Mouse (Mus musculus): Measurements from ENCODE around the gene Carmil2. TPM values are rescaled to one million over a fixed set of nuclear protein-coding genes. Genes with fewer than 3 reads are reported as not detected.

Carmil2 gene
- 100 to 1,000 TPM; 122 to 131 TPM for polyA plus RNA-seq (2017; shearing (Covaris generic))

GRCm38 (mm10) chr8:105685796-105686308 is at the start of gene Carmil2:
TSS of gene Carmil2 (plus strand) at chr8:105686274.

GRCm38 (mm10) chr8:105636963-105637510 is 49.0 kb upstream of the Carmil2 start, which contains the start of gene Agrp:
TSS of gene Agrp (minus strand) at chr8:105637393.

GRCm38 (mm10) chr8:105700966-105701824 is 15.1 kb downstream of the Carmil2 start, which contains the start of the genes Acd and Pard6a:
TSS of gene Acd (minus strand) at chr8:105701102.
TSS of gene Pard6a (plus strand) at chr8:105701148.

GRCm38 (mm10) chr8:105707498-105708403 is 21.7 kb downstream of the Carmil2 start, which contains the start of the genes 4933405L10Rik and Enkd1:
TSS of gene 4933405L10Rik (plus strand) at chr8:105707655.
TSS of gene Enkd1 (minus strand) at chr8:105708210.

Other genes starting within 250 kb of the Carmil2 start
- gene Tppp3, start 214.7 kb upstream of the Carmil2 start, polyA plus RNA-seq (2017; shearing (Covaris generic)): under 1 TPM in 1 of 2 experiments, not detected in 1; 0.64 TPM
- 1 to 10 TPM; 4.3 to 6.1 TPM for gene Zdhhc1, start 189.4 kb upstream of the Carmil2 start, polyA plus RNA-seq (2017; shearing (Covaris generic))
- gene Hsd11b2, start 167.5 kb upstream of the Carmil2 start, polyA plus RNA-seq (2017; shearing (Covaris generic)): not detected
- 10 to 100 TPM; 38.3 to 39.1 TPM for gene Atp6v0d1, start 120.2 kb upstream of the Carmil2 start, polyA plus RNA-seq (2017; shearing (Covaris generic))
- 10 to 100 TPM; 16.6 to 18.0 TPM for gene Ripor1, start 81.0 kb upstream of the Carmil2 start, polyA plus RNA-seq (2017; shearing (Covaris generic))
- gene Ctcf, start 49.7 kb upstream of the Carmil2 start, polyA plus RNA-seq (2017; shearing (Covaris generic)): 100 to 1,000 TPM; 182 to 192 TPM
- 1 to 10 TPM in 1 of 2 experiments, under 1 TPM in 1; 0.44 to 1.4 TPM for gene Agrp, start 48.9 kb upstream of the Carmil2 start, polyA plus RNA-seq (2017; shearing (Covaris generic))
- gene Acd, start 14.8 kb downstream of the Carmil2 start, polyA plus RNA-seq (2017; shearing (Covaris generic)): 10 to 100 TPM; 70.3 to 83.0 TPM
- 10 to 100 TPM in 1 of 2 experiments, 1 to 10 TPM in 1; 7.6 to 16.7 TPM for gene Pard6a, start 14.9 kb downstream of the Carmil2 start, polyA plus RNA-seq (2017; shearing (Covaris generic))
- gene 4933405L10Rik, start 21.4 kb downstream of the Carmil2 start, polyA plus RNA-seq (2017; shearing (Covaris generic)): under 1 TPM in 1 of 2 experiments, not detected in 1; 0.23 TPM
- 1 to 10 TPM; 3.6 to 4.3 TPM for gene Enkd1, start 21.9 kb downstream of the Carmil2 start, polyA plus RNA-seq (2017; shearing (Covaris generic))
- gene Gfod2, start 72.4 kb downstream of the Carmil2 start, polyA plus RNA-seq (2017; shearing (Covaris generic)): 1 to 10 TPM; 6.5 to 7.5 TPM
- 10 to 100 TPM; 19.4 to 27.8 TPM for gene Ranbp10, start 141.1 kb downstream of the Carmil2 start, polyA plus RNA-seq (2017; shearing (Covaris generic))
- 1 to 10 TPM; 1.1 to 1.7 TPM for gene Tsnaxip1, start 141.5 kb downstream of the Carmil2 start, polyA plus RNA-seq (2017; shearing (Covaris generic))
- 10 to 100 TPM; 15.3 to 15.7 TPM for gene Cenpt, start 167.0 kb downstream of the Carmil2 start, polyA plus RNA-seq (2017; shearing (Covaris generic))
- gene Thap11, start 168.9 kb downstream of the Carmil2 start, polyA plus RNA-seq (2017; shearing (Covaris generic)): 10 to 100 TPM; 30.3 to 37.3 TPM
- gene Nutf2, start 174.3 kb downstream of the Carmil2 start, polyA plus RNA-seq (2017; shearing (Covaris generic)): 10 to 100 TPM in 1 of 2 experiments, 1 to 10 TPM in 1; 9.7 to 15.3 TPM
- 10 to 100 TPM; 74.6 to 95.9 TPM for gene Edc4, start 194.6 kb downstream of the Carmil2 start, polyA plus RNA-seq (2017; shearing (Covaris generic))
- gene Nrn1l, start 207.3 kb downstream of the Carmil2 start, polyA plus RNA-seq (2017; shearing (Covaris generic)): under 1 TPM; 0.86 to 0.94 TPM
- 10 to 100 TPM; 22.7 to 25.5 TPM for gene Pskh1, start 214.2 kb downstream of the Carmil2 start, polyA plus RNA-seq (2017; shearing (Covaris generic))
- 1 to 10 TPM; 1.9 to 3.6 TPM for gene Ctrl, start 247.6 kb downstream of the Carmil2 start, polyA plus RNA-seq (2017; shearing (Covaris generic))